Mouse (Mus musculus) urinary bladder, postnatal 4 days (tissue): ENCODE results near the gene Olfr1448.
"Not testable (repeated sequence)": the region's sequence is repeated elsewhere in the genome, so short reads cannot be mapped to it uniquely, and the experiment has no call there.

Experiments
- DNase-seq, 2 experiments: peaks; one replicate each; pipeline ENCODE4 v3.0.0; 2021 to 2022; ENCODE audit warnings: low spot score in 2 of 2

The Olfr1448 gene

GRCm38 (mm10) chr19:12924319-12924718 lies at the start of gene Olfr1448:
Gene Olfr1448 (minus strand): TSS chr19:12924419.
- no peak for DNase-seq

DNA sequence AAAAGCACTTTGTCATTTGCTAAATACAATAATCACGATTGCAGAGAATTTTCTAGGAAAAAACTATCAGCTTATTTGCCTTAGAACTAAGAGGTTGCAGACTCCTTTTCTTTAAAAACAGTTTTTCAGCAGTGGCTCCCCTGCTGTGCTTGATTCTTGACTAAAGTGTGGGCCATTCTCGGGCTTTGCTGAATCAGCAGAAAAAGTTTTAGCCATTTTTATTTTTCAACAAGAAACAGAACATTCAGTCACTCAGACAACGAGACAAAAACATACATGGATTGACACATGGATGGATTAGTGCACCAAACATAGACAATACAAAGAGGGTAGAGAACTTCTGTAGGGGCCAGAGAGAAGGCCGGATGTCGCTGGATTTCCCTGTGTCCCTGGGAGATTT lies 45.9 kb upstream of the Olfr1448 start:
- DNase-seq, result not testable (repeated sequence)

DNA sequence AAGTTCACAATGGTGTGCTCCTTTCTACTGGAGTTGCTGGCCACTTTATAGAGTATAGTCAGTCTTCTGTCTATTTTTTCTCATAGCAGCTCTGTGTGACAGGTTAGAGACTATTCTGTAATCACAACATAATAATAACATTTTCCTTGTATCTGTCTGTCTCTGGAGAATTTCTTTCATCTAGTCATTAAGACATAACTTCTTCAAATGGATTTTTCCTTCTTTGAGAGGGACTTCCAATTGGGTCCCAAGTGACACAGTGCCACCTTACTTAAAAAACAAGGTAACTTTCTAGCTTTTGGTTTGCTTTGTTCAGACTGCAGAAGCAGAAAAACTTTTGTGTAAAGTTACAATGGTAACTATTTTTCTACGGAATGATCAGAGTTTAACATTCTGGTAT lies 25.7 kb upstream of the Olfr1448 start, which contains the start of gene Olfr1450:
TSS of gene Olfr1450 (plus strand) at position 301 of the 400 bp plus-strand sequence.
- no peak for DNase-seq

DNA sequence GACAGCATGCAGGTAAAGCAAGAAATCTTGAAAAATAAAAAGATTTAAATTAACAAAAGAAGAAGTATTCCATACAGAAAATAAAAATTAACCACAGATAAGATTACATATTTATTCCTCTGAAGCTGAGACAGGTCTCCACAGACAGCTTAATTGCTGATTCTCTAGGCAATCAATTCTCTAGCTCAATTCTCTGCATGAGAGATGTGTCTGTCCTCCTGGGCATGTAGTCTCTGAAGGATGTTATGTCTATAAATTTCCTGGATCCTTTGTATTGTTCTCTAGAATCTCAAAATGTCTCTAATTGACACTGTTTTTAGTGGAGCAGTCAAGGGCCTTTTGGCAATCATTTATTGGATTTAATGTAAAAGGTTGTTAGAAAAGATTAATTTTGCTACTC lies 6.3 kb upstream of the Olfr1448 start, which contains the start of gene Olfr1449:
TSS of gene Olfr1449 (plus strand) at position 301 of the 400 bp plus-strand sequence.
- no peak for DNase-seq

DNA sequence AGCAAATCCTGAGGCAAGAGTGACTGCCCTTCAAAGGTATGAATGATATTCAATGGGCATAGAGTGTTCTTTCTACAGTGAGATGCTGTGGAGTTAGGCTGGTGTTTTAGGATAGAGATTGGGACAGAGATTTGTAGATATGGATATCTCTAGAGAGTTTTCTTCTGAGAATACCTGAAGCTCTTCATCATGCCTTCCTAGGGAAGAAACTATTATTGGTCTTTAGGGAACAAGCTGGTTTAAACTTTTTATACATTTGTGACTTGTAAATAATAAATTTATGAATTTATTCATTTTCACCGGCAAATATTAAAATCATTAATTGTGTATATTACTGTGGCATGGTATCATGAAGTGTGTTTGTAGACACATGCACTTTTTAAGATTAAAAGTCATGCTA lies 20.6 kb downstream of the Olfr1448 start, which contains the start of gene Olfr1447:
TSS of gene Olfr1447 (minus strand) at position 101 of the 400 bp plus-strand sequence.
- no peak for DNase-seq

DNA sequence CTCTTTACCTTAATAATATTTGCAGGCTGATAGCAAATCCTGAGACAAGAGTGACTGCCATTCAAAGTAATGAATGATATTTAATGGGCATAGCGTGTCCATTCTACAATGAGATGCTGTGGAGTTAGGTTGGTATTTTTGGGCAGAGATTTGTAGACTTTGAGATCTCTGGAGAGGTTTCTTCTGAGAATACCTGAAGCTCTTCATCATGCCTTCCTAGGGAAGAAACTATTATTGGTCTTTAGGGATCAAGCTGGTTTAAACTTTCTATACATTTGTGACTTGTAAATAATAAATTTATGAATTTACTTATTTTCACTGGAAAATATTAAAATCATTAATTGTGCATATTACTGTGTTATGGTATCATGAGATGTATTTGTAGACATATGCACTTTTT lies 30.8 kb downstream of the Olfr1448 start, which contains the start of gene Olfr1446:
TSS of gene Olfr1446 (minus strand) at position 101 of the 400 bp plus-strand sequence.
- no peak for DNase-seq

DNA sequence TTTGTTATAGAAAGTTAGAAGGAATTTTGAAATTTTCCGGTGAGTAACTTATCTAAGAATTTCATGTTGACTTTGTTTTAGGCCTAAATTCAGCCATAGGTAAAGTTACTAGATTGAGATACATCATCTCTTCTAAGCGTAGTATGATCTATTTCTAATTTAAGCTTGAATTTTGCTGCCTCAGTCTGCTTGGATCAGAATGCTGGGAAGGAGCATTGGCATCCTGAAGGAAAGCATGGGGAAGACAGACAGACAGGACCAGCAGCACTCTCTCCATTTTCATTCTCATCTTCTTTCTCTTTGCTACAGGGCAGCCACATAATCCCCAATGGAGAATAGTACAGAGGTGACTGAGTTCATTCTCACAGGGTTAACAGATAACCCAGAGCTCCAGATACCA lies 40.7 kb downstream of the Olfr1448 start, which contains the start of gene Olfr1445:
TSS of gene Olfr1445 (plus strand) at position 301 of the 400 bp plus-strand sequence.
- no peak for DNase-seq
